Mouse (Mus musculus) megakaryocyte, embryonic 14.5 days (primary cell): Measurements from ENCODE around the gene Stt3a.

Experiments used
- FLI1 ChIP-seq: IDR thresholded peaks from 2 replicates; pipeline ENCODE4 v1.6.1; 2012; ENCODE audit warnings: low read length, inconsistent platforms, mixed read lengths
- GATA1 ChIP-seq: IDR thresholded peaks from 3 replicates; pipeline ENCODE4 v1.6.1; 2012; ENCODE audit warnings: mixed read lengths, low read length, inconsistent platforms, borderline replicate concordance

DNA sequence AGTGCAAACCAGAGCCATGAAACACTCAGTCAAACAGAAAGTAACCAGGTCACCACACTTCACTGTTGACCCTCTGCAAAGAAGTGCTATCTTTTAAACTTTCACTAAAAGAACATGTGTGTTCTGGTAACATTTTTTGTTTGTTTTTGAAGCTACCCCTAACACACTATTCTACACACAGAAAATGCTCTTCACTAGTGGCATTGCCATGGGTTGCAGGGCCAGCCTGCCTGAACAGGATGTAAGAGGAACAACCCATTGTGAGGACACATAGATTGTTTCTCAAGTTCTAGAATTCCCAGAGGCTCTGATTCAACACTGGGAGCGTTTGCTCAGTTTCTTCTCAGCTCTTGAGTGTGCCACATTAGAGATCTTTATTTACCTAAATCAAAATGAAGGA is 74.6 kb downstream of the Stt3a start, which contains the start of gene Acrv1:
- no peak for TF ChIP-seq GATA1
- TF ChIP-seq FLI1 = no peak
